Mouse (Mus musculus) neural tube, embryonic 13.5 days (tissue): ENCODE measurements around the gene Exoc6b. TPM values are rescaled to one million over a fixed set of nuclear protein-coding genes. Genes with fewer than 3 reads are reported as not detected.

Experiments used
- ATAC-seq: fragments of 200-750 bp; cut with Nextera tagmentation; 2 replicates; pipeline ENCODE4 v1.8.0; 2017; ENCODE audit warnings: low read depth, mild to moderate bottlenecking, moderate TSS enrichment, moderate library complexity
- H3K27ac ChIP-seq: fragments of 300-500 bp; sonication (generic); replicated peaks from 2 replicates; pipeline ENCODE4 v1.5.1; 2015; ENCODE audit warnings: moderate library complexity, mild to moderate bottlenecking, inconsistent platforms
- H3K27me3 ChIP-seq: fragments of 300-500 bp; sonication (generic); 2 replicates; pipeline ENCODE4 v1.6.1; 2015; ENCODE audit warnings: mild to moderate bottlenecking, inconsistent platforms
- H3K36me3 ChIP-seq: fragments of 300-500 bp; sonication (generic); 2 replicates; pipeline ENCODE4 v1.6.1; 2015; ENCODE audit warnings: mild to moderate bottlenecking, inconsistent platforms
- H3K4me1 ChIP-seq: fragments of 300-500 bp; sonication (generic); replicated peaks from 2 replicates; pipeline ENCODE4 v1.6.1; 2015; ENCODE audit warnings: inconsistent platforms
- H3K4me2 ChIP-seq: fragments of 300-500 bp; sonication (generic); 2 replicates; pipeline ENCODE4 v1.6.1; 2015; ENCODE audit warnings: inconsistent platforms, mild to moderate bottlenecking, moderate library complexity
- H3K4me3 ChIP-seq: fragments of 300-500 bp; sonication (generic); 2 replicates; pipeline ENCODE4 v1.5.1; 2015; ENCODE audit warnings: mild to moderate bottlenecking, inconsistent platforms
- H3K9ac ChIP-seq: fragments of 300-500 bp; sonication (generic); 2 replicates; pipeline ENCODE4 v1.6.1; 2015; ENCODE audit warnings: moderate library complexity, mild to moderate bottlenecking, inconsistent platforms
- H3K9me3 ChIP-seq: fragments of 300-500 bp; sonication (generic); 2 replicates; pipeline ENCODE4 v1.6.1; 2016; ENCODE audit warnings: inconsistent platforms
- WGBS: fragments of 180-500 bp; shearing (Covaris S2); methylation state at CpG from one replicate; pipeline ENCODE4 v1.1.7; 2015; 5-methylcytosine and 5-hydroxymethylcytosine counted together
- polyA plus RNA-seq: library from polyadenylated mRNA; unstranded; fragments of >200 nt; fragmentation: Nextera tagmentation; extraction: Ambion mirVana; gene quantifications from 2 replicates; pipeline ENCODE4 v1.2.1, GENCODE M21; 2015

Exoc6b gene
- polyA plus RNA-seq, 1 experiment from 2014 or later = 41.4 TPM

DNA sequence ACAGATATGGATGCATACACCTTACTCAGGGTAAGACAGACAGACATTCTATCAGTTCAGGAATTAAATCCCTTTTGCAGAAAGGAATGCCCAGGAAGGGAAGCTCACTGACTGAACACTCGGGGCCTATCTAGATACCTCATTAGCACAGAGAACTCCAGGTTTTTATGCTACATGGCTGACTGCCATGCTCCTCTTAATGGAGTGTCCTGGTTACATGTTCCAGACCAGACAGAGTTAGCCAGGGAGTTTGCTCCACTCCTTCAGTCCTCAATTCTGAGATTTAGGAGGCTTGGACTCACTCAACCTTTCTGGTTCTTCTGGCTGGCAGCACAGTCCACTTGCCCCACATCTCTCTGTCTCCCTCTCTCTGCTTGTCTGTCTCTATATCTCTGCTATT, 106.3 kb downstream of the Exoc6b start:
- Histone ChIP-seq H3K27me3 (no peaks in the 10 kb centered on the region), H3K9ac (no peak overlapping the region), H3K4me2 (no peak overlapping the region), H3K36me3 (no peaks in the 10 kb centered on the region), H3K9me3 (no peaks in the 10 kb centered on the region), H3K4me1 (peaks cover 16% of the 10 kb centered on the region; the same call in 1 of the 2 replicates), H3K27ac (no peak overlapping the region), H3K4me3 (no peak overlapping the region)
- WGBS = 76% methylated on average over 1 of the region's 1 CpGs
- no peak for ATAC-seq

DNA sequence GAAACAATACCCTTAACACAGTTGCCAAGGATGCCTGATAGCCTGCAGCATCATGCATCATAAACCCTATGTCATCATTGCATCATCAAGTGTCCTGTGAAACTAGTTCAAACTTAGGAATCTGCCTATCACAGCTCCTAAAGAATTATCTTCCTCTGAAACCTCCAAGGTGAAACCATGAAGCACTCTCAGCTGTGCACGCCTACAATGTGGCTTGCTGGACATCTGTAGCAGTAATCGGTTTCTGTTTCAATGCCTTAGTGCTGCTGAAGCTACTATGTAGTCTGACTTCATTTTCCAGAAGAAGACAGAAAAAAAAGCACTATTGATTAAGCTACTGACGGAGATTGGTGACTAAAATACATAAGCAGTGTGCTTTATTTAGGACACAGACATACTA, 107.5 kb downstream of the Exoc6b start:
- no peak for ATAC-seq
- Histone ChIP-seq H3K4me1 (peaks cover 16% of the 10 kb centered on the region; the same call in 1 of the 2 replicates), H3K27me3 (no peaks in the 10 kb centered on the region), H3K36me3 (no peaks in the 10 kb centered on the region), H3K4me2 (no peak overlapping the region), H3K9ac (no peak overlapping the region), H3K9me3 (no peaks in the 10 kb centered on the region), H3K4me3 (no peak overlapping the region), H3K27ac (no peak overlapping the region)
- 95% methylated on average over 3 of the region's 3 CpGs for WGBS

DNA sequence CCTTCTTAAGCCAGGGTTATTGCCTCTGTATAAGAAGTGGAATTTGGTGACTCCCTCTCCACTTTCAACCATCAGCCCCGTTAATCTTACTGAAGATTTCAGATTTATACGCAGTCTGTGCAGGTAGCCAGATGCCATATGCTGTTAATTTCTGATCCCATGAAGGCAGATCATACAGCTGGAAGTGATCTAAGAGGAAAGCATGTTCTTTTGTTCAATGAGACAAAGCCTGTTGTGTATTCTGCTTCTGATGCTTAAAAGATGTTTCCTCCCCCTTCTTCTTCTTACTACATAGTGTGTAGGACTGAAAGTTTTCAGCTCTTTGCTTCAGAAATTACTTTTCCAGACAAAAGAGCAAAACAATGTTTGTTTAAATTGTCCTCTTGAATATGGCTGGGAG, 109.8 kb downstream of the Exoc6b start:
- Histone ChIP-seq H3K4me1 (peaks cover 16% of the 10 kb centered on the region; the same call in 1 of the 2 replicates), H3K27ac (0 out of 2 replicates have a peak overlapping the region, but pooled peaks have one; percentile 9), H3K9ac (no peak overlapping the region), H3K4me3 (no peak overlapping the region), H3K9me3 (no peaks in the 10 kb centered on the region), H3K4me2 (no peak overlapping the region), H3K27me3 (no peaks in the 10 kb centered on the region), H3K36me3 (no peaks in the 10 kb centered on the region)
- no peak for ATAC-seq
- 80% methylated on average over 2 of the region's 2 CpGs for WGBS

DNA sequence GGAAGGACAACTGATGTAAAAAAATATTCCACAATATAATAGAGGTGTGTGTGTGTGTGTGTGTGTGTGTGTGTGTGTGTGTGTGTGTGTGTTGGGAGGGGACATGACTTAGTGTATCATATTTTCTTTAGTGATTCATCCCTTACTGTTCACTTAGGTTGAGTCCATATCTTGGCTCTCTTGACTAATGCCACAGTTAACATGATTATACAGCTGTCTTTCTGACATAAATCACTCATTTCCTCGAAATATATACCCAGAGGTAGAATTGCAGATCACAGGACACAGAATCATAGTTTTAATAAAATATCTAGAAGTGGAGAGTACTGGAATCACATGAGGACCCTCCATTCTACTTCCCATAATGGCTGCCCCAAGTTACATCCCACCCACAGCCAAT, 117.7 kb downstream of the Exoc6b start:
- Histone ChIP-seq H3K9me3 (no peaks in the 10 kb centered on the region), H3K36me3 (no peaks in the 10 kb centered on the region), H3K27ac (no peak overlapping the region), H3K27me3 (no peaks in the 10 kb centered on the region), H3K4me1 (peaks cover 4% of the 10 kb centered on the region; the same call in 1 of the 2 replicates), H3K4me3 (no peak overlapping the region), H3K9ac (no peak overlapping the region), H3K4me2 (no peak overlapping the region)
- ATAC-seq = no peak
- 59% methylated on average over 1 of the region's 1 CpGs for WGBS

DNA sequence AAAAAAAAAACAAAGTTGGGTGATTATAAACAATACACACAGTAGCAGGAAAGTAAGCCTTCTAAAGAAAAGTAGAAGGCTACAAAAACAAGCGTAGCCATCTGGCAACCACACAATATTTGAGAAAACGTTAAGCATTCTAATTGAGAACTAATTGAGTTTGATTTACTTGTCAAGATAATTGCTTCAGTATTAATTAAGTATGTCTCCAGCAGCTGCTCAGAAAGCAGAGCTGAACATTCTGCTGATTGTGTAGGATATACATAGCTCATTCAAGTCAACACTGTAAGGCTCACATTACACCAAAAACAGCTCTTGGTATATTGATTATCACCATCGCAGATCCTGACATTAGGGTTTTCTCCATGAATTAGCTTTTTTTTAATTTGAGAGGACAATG, 122.7 kb downstream of the Exoc6b start:
- Histone ChIP-seq H3K4me2 (no peak overlapping the region), H3K36me3 (no peaks in the 10 kb centered on the region), H3K9ac (no peak overlapping the region), H3K27me3 (no peaks in the 10 kb centered on the region), H3K27ac (no peak overlapping the region), H3K4me3 (no peak overlapping the region), H3K9me3 (no peaks in the 10 kb centered on the region), H3K4me1 (peaks cover 11% of the 10 kb centered on the region; the same call in 1 of the 2 replicates)
- ATAC-seq = no peak
- 48% methylated on average over 3 of the region's 3 CpGs for WGBS

DNA sequence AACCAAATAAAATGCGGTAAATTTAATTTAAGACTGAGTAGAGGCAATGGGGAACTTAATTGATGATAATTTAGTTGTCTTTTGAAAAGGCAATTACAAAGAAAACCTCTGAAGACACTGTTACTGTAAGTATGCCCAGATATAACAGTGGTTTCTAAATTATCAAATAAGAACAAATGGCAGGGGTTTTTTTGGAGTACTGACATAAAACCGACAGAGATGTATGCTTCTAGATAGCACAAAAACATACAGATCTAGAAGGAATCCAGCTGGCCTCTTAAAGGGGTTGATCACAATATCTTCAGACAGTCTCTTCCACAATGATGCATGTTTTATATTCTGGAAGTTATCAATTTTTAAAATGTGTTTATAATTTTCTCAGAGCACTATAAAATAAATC, 123.2 kb downstream of the Exoc6b start:
- no peaks in the 10 kb centered on the region for H3K27me3 ChIP-seq
- no peaks in the 10 kb centered on the region for H3K36me3 ChIP-seq
- peaks cover 11% of the 10 kb centered on the region; the same call in 1 of the 2 replicates for H3K4me1 ChIP-seq
- no peaks in the 10 kb centered on the region for H3K9me3 ChIP-seq
- WGBS = 83% methylated on average over 2 of the region's 2 CpGs
- H3K27ac ChIP-seq = no peak overlapping the region
- H3K4me3 ChIP-seq = no peak overlapping the region
- no peak for ATAC-seq
- no peak overlapping the region for H3K9ac ChIP-seq
- H3K4me2 ChIP-seq = no peak overlapping the region

DNA sequence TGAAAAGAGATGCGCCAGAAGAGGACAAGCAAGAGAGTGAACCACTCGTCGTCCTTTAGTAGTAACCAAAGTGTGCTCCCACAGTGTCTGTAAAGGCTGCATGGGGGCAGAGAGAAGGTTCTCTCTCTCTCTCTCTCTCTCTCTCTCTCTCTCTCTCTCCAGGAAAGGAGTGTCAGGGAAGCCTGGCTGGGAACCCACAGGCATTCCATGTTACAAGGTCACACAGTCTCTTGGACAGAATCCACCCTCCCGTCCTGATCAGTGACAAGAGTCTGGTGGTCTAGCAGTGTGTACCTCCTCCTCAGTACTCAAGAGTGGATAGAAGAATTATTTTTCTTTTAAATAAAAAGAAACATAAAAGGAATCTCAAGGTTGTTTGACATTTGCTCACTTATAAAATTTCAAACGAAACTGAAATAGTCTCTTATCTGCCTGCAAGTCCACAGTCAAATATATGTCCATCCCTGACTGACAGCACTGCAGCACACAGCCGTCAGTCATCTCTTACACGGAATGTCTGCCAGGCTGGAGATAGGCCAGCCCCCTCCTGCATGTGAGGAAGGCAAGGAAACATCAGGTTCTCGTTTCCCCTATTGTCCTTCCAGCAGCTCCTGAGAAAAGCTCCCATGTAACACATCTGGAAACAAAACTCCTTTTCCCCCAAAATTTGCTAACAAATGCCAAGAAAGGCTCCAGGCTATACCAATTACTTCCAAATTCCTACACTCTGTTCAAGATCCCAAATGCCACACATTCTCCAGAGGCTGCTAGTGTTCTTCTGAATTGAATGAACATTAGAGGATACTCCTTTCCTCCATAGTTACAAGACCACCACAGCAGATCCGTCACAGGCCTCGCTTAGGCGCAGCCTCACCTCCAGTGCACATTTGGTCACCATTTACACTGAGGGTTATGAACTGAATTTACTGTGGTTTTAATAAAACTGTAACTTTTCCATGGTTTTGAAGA, 136.1 kb downstream of the Exoc6b start:
- H3K9ac ChIP-seq = no peak overlapping the region
- H3K27me3 ChIP-seq = no peaks in the 10 kb centered on the region
- WGBS = 80% methylated on average over 11 of the region's 11 CpGs
- H3K9me3 ChIP-seq = no peaks in the 10 kb centered on the region
- no peak overlapping the region for H3K27ac ChIP-seq
- H3K4me2 ChIP-seq = no peak overlapping the region
- H3K4me3 ChIP-seq = no peak overlapping the region
- ATAC-seq = no peak
- H3K36me3 ChIP-seq = no peaks in the 10 kb centered on the region
- no peaks in the 10 kb centered on the region; the same call in 1 of the 2 replicates for H3K4me1 ChIP-seq

DNA sequence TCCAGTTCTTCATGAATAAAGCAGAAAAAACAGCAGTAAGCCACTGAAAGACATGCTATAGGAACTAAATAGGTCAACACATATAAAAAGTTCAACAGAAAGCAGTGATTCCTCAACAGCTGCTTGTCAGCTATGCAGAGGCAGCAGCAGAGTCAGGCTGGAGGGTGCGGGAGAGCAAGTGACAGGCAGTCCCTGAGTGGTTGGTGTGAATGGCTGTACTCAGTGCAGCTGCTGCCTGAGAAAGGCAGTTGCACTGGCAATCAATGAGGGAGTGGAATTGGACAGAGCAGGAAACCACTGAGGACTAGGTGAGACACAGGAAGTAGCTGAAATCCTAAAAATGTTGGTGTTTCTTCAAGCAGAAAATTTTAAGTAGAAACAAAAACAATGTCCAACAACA, 138.3 kb downstream of the Exoc6b start:
- H3K27ac ChIP-seq = no peak overlapping the region
- no peak overlapping the region for H3K4me2 ChIP-seq
- no peaks in the 10 kb centered on the region for H3K9me3 ChIP-seq
- H3K4me1 ChIP-seq = no peaks in the 10 kb centered on the region; the same call in 1 of the 2 replicates
- no peaks in the 10 kb centered on the region for H3K36me3 ChIP-seq
- no peaks in the 10 kb centered on the region for H3K27me3 ChIP-seq
- H3K9ac ChIP-seq = no peak overlapping the region
- ATAC-seq = no peak
- WGBS = 47% methylated on average over 1 of the region's 1 CpGs
- H3K4me3 ChIP-seq = no peak overlapping the region

DNA sequence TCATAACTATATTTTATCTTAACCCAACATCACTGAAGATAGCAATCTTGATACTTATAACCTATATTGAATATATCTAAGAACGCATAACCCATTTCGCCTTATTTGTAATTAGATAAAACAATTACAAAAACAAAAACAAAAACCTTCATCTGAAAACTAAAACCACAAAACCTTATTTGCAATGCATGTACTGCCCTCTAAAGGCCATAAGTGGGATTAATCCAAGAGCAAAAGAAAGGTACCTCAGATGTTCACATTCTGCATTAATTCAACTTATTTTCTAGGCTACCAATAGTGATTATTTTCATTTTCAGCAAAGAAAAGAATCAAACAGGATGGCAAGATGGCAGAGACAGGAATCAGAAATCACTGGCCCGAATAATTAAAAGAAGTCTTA, 143.2 kb downstream of the Exoc6b start:
- Histone ChIP-seq H3K4me1 (peaks cover 17% of the 10 kb centered on the region), H3K27me3 (no peaks in the 10 kb centered on the region), H3K9me3 (no peaks in the 10 kb centered on the region), H3K27ac (no peak overlapping the region), H3K9ac (no peak overlapping the region), H3K4me3 (no peak overlapping the region), H3K4me2 (no peak overlapping the region), H3K36me3 (no peaks in the 10 kb centered on the region)
- no peak for ATAC-seq
- 75% methylated on average over 3 of the region's 3 CpGs for WGBS

DNA sequence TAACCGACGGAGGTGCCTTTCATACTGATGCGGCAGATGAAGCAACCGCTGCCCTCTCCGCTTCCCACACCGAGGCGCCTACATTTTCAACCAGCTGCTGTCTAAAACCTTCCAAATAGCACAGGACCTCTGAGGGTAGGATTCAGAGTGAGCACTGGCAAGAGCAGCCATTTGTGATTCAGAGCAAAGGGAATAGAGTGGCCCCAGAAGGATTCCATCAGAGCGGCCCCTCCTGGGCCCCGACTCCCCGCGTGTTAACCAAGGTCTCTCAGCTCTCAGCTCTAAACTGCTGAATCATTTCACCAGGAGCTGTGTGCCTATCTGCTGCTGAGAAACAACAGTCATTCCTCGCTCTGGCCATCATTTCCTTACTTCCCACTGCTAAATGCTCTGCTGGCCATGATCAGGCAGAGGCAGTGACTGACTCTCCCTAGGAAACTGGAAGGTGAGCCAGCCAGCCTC, 145.5 kb downstream of the Exoc6b start:
- H3K4me2 ChIP-seq = peak overlapping the region; percentile 33
- H3K9me3 ChIP-seq = no peaks in the 10 kb centered on the region
- no peak overlapping the region for H3K4me3 ChIP-seq
- no peaks in the 10 kb centered on the region for H3K27me3 ChIP-seq
- WGBS = 24% methylated on average over 12 of the region's 12 CpGs
- no peak overlapping the region; the same call in 1 of the 2 replicates for H3K9ac ChIP-seq
- H3K4me1 ChIP-seq = peaks cover 17% of the 10 kb centered on the region
- no peaks in the 10 kb centered on the region for H3K36me3 ChIP-seq
- ATAC-seq = no peak; the same call in 1 of the 2 replicates
- H3K27ac ChIP-seq = peak overlapping the region; percentile 66; the same call in 1 of the 2 replicates

DNA sequence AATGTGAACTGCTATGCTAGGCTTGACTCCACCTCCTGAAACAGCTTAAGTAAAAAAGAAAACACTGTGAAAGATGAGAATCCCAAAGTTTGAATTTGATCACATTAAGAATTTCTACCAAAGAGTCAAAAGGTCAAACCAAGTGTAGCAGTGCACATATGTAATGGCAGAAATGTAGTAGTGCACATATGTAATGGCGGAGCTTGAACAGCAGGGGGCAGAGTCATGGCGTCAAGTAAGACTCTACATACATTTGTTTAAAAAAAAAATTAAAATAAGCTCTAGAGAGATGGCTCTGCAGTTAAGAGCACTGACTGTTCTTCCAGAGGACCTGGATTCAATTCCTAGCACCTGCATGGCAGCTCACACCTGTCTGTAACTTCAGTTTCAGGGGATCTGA, 153.0 kb downstream of the Exoc6b start:
- no peak overlapping the region for H3K27ac ChIP-seq
- no peaks in the 10 kb centered on the region for H3K27me3 ChIP-seq
- no peaks in the 10 kb centered on the region for H3K4me1 ChIP-seq
- no peak overlapping the region for H3K4me3 ChIP-seq
- no peaks in the 10 kb centered on the region for H3K36me3 ChIP-seq
- WGBS = 32% methylated on average over 2 of the region's 2 CpGs
- no peak for ATAC-seq
- H3K4me2 ChIP-seq = no peak overlapping the region
- no peaks in the 10 kb centered on the region for H3K9me3 ChIP-seq
- no peak overlapping the region for H3K9ac ChIP-seq

DNA sequence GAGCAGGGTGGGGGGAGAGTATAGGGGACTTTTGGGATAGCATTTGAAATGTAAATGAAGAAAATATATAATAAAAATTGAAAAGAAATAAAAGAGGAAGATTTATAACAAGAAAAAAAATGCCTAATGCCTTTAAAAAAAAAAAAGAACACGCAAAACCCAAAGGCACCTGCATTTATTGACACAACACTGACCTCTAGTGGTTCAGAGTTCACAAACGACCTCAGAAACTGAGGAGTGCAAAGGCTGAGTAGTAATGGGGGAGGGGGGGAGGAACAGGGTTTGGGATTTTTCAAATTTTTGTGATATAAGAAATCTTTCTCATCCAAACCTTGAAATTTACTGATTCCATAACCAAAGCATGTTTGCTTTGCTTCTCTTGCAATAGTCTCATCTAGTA, 156.9 kb downstream of the Exoc6b start:
- H3K36me3 ChIP-seq = no peaks in the 10 kb centered on the region
- no peaks in the 10 kb centered on the region for H3K4me1 ChIP-seq
- ATAC-seq = no peak
- WGBS = 6% methylated on average over 2 of the region's 2 CpGs
- no peak overlapping the region for H3K9ac ChIP-seq
- H3K27ac ChIP-seq = no peak overlapping the region
- H3K9me3 ChIP-seq = no peaks in the 10 kb centered on the region
- no peaks in the 10 kb centered on the region for H3K27me3 ChIP-seq
- H3K4me2 ChIP-seq = no peak overlapping the region
- H3K4me3 ChIP-seq = no peak overlapping the region
